Mouse (Mus musculus) Patski (cell line): ENCODE data around the gene Nxph4. TPM values are rescaled to one million over a fixed set of nuclear protein-coding genes. Genes with fewer than 3 reads are reported as not detected.

ENCODE experiments used
- ATAC-seq: fragments of 100-300 bp; one replicate; pipeline ENCODE4 v1.8.0; 2021
- CTCF ChIA-PET: fragments of 350-600 bp; sonication (Branson Sonifier 250); formaldehyde crosslinking; loops from one replicate; lab custom pipeline; 2022; ENCODE audit warnings: inconsistent platforms; lab: Charles Lee
- POLR2A ChIA-PET: fragments of 350-600 bp; sonication (Branson Sonifier 250); formaldehyde crosslinking; loops from one replicate; lab custom pipeline; 2022; ENCODE audit warnings: antibody characterized with exemption, inconsistent platforms; lab: Charles Lee
- DNase-seq: peaks from one replicate; pipeline ENCODE4 v3.0.0-alpha.2; 2011; ENCODE audit warnings: low read depth, low spot score
- H3K27me3 ChIP-seq: fragments of 371-371 bp; one replicate; pipeline ENCODE4 v1.5.1; 2021
- CTCF ChIP-seq: fragments of 100-300 bp; IDR thresholded peaks from one replicate; pipeline ENCODE4 v1.5.1; 2021
- in situ Hi-C: fragments of 300-500 bp; cut with MboI; formaldehyde crosslinking; loops from 3 replicates; pipeline ENCODE4 v1.11.1; 2018; ENCODE audit warnings: low pct_unique_long_range_greater_than_20kb, mixed read lengths
- polyA plus RNA-seq: library from polyadenylated mRNA; unstranded; gene quantifications from one replicate; pipeline ENCODE4 v1.2.3, GENCODE M21; 2021

Nxph4 gene
- 6.0 TPM for polyA plus RNA-seq

- TF ChIP-seq CTCF: no peak
- ChIA-PET POLR2A (no interaction called here), CTCF (interaction anchor here (6.0 kb wide), 1 partner anchor 21 kb away, joined by 101 read pairs; the partner anchor contains the start of gene Ndufa4l2)
- ATAC-seq: no peak
- peaks cover 6% of the 10 kb centered on the region for H3K27me3 ChIP-seq
- in situ Hi-C loops: no loop called here
- DNase-seq: no peak
These were observed at the start of gene Nxph4 for GRCm38 (mm10) chr10:127534036-127534928. Gene Nxph4 (minus strand): TSS chr10:127534559.

GRCm38 (mm10) chr10:127583649-127584048 is 49.3 kb upstream of the Nxph4 start:
- in situ Hi-C loops: no loop called here
- H3K27me3 ChIP-seq: no peaks in the 10 kb centered on the region
- TF ChIP-seq CTCF: no peak

GRCm38 (mm10) chr10:127581291-127581690 is 46.9 kb upstream of the Nxph4 start:
- CTCF ChIA-PET: no interaction called here
- DNase-seq (no peak), ATAC-seq (no peak)
- no peaks in the 10 kb centered on the region for H3K27me3 ChIP-seq
- TF ChIP-seq CTCF: no peak
- in situ Hi-C loops: no loop called here
- POLR2A ChIA-PET: no interaction called here

More at GRCm38 (mm10) chr10:127583649-127584048, 49.3 kb upstream of the Nxph4 start:
- POLR2A ChIA-PET: no interaction called here
- ATAC-seq (no peak), DNase-seq (no peak)
- CTCF ChIA-PET: no interaction called here

- ATAC-seq (no peak), DNase-seq (no peak)
- POLR2A ChIA-PET: no interaction called here
- in situ Hi-C loops: loop anchor here (5.0 kb wide), 1 partner anchor 54 kb away; no protein-coding TSS in a partner anchor
- CTCF ChIA-PET: interaction anchor here (1.2 to 1.5 kb wide), 3 partner anchors 10 to 45 kb away, joined by 4 to 5 read pairs (median 5); no protein-coding TSS in a partner anchor
- H3K27me3 ChIP-seq: no peaks in the 10 kb centered on the region
- TF ChIP-seq CTCF: no peak
These were observed 43.6 kb upstream of the Nxph4 start for GRCm38 (mm10) chr10:127577982-127578381.

- no peaks in the 10 kb centered on the region for H3K27me3 ChIP-seq
- in situ Hi-C loops: loop anchor here (5.0 kb wide), 1 partner anchor 55 kb away; no protein-coding TSS in a partner anchor
- ATAC-seq (no peak), DNase-seq (no peak)
- POLR2A ChIA-PET: interaction anchor here (1.2 to 2.2 kb wide), 2 partner anchors 9 to 45 kb away, joined by 5 to 12 read pairs; partner anchors contain the start of gene Lrp1
- no peak for TF ChIP-seq CTCF
- CTCF ChIA-PET: interaction anchor here (1.0 to 1.5 kb wide), 5 partner anchors 8 to 46 kb away, joined by 3 to 6 read pairs (median 3); no protein-coding TSS in a partner anchor
These were observed 42.8 kb upstream of the Nxph4 start for GRCm38 (mm10) chr10:127577156-127577555.

GRCm38 (mm10) chr10:127576381-127576961 is 42.1 kb upstream of the Nxph4 start:
- no peak for TF ChIP-seq CTCF
- in situ Hi-C loops: loop anchor here (5.0 kb wide), 1 partner anchor 56 kb away; no protein-coding TSS in a partner anchor
- DNase-seq (no peak), ATAC-seq (peak; percentile 48)
- CTCF ChIA-PET: interaction anchor here (0.9 to 1.5 kb wide), 8 partner anchors 9 to 59 kb away, joined by 3 to 7 read pairs (median 4); partner anchors contain the start of gene Lrp1
- POLR2A ChIA-PET: interaction anchor here (1.2 to 2.2 kb wide), 2 partner anchors 8 to 45 kb away, joined by 5 to 12 read pairs; partner anchors contain the start of gene Lrp1
- no peaks in the 10 kb centered on the region for H3K27me3 ChIP-seq

GRCm38 (mm10) chr10:127575741-127576140 is 41.4 kb upstream of the Nxph4 start:
- no peak for TF ChIP-seq CTCF
- DNase-seq: no peak
- H3K27me3 ChIP-seq: no peaks in the 10 kb centered on the region
- POLR2A ChIA-PET: interaction anchor here (2.2 kb wide), 1 partner anchor 46 kb away, joined by 12 read pairs; the partner anchor contains the start of gene Lrp1
- in situ Hi-C loops: loop anchor here (5.0 kb wide), 1 partner anchor 57 kb away; no protein-coding TSS in a partner anchor
- no peak for ATAC-seq
- CTCF ChIA-PET: interaction anchor here (0.8 to 1.5 kb wide), 6 partner anchors 10 to 59 kb away, joined by 3 to 7 read pairs (median 3); partner anchors contain the start of gene Lrp1

GRCm38 (mm10) chr10:127572281-127572680 is 37.9 kb upstream of the Nxph4 start:
- no peaks in the 10 kb centered on the region for H3K27me3 ChIP-seq
- in situ Hi-C loops: no loop called here
- ATAC-seq (no peak), DNase-seq (no peak)
- no peak for TF ChIP-seq CTCF
- ChIA-PET CTCF (interaction anchor here (0.9 to 1.0 kb wide), 2 partner anchors 50 to 64 kb away, joined by 3 read pairs; no protein-coding TSS in a partner anchor), POLR2A (no interaction called here)

- CTCF ChIA-PET: interaction anchor here (1.3 kb wide), 1 partner anchor 65 kb away, joined by 3 read pairs; no protein-coding TSS in a partner anchor
- H3K27me3 ChIP-seq: no peaks in the 10 kb centered on the region
- no peak for TF ChIP-seq CTCF
- in situ Hi-C loops: no loop called here
- ATAC-seq (no peak), DNase-seq (no peak)
- POLR2A ChIA-PET: interaction anchor here (0.6 to 1.6 kb wide), 2 partner anchors 15 to 51 kb away, joined by 3 read pairs; no protein-coding TSS in a partner anchor
These were observed 36.7 kb upstream of the Nxph4 start for GRCm38 (mm10) chr10:127570937-127571641.
